Mouse (Mus musculus) megakaryocyte, embryonic 14.5 days (primary cell): Measurements from ENCODE around the gene Aqp5.

ENCODE experiments used
- FLI1 ChIP-seq: IDR thresholded peaks from 2 replicates; pipeline ENCODE4 v1.6.1; 2012; ENCODE audit warnings: low read length, inconsistent platforms, mixed read lengths
- GATA1 ChIP-seq: IDR thresholded peaks from 3 replicates; pipeline ENCODE4 v1.6.1; 2012; ENCODE audit warnings: mixed read lengths, low read length, inconsistent platforms, borderline replicate concordance

DNA sequence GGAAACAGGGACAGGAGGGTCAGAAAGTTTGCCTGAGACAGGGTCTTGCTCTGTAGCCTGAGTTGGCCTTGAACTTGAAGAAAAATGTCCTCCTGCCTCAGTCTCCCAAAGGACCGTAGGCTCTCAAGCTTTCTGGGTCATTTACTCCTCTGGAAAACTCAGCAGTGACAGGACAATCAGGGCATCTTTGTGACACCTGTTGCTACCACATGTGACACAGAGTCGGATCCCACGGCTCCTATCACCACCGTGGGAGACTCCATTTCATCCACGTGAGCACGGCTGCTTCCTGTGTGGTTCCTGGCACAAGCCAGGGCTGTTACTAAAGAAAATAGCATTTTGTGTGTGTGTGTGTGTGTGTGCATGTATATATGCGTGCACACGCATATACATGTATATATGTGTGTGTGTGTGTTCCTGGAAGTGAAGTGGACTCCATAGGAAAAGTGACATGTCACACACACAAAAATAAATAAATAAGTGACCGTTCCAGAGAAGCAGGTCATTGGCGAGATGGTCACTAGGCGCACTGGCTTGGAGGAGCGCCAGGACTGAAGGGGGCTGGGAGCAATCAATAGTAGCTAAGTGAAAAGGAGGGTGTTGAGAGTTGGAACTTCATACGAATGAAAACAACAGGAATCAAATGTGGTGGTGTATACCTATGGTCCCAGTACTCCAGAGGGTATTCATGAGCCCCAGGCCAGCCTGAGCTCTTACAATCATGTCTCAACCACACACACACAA, 18.0 kb downstream of the Aqp5 start:
- TF ChIP-seq FLI1: no peak
- TF ChIP-seq GATA1: no peak
